Mouse (Mus musculus) forebrain, embryonic 10.5 days (tissue): ENCODE results near the gene Wdr20. TPM values are rescaled to one million over a fixed set of nuclear protein-coding genes. Genes with fewer than 3 reads are reported as not detected.
"Not testable (repeated sequence)": the region's sequence is repeated elsewhere in the genome, so short reads cannot be mapped to it uniquely, and the experiment has no call there.

Experiments
- DNase-seq: peaks from one replicate; pipeline ENCODE4 v3.0.0-alpha.2; 2017; ENCODE audit warnings: low spot score; ENCODE audit errors: extremely low spot score
- H3K27ac ChIP-seq: fragments of 300-500 bp; sonication (generic); 2 replicates; pipeline ENCODE4 v1.5.1; 2016; ENCODE audit warnings: mild to moderate bottlenecking
- H3K27me3 ChIP-seq: fragments of 300-500 bp; sonication (generic); 2 replicates; pipeline ENCODE4 v1.6.1; 2016; ENCODE audit warnings: mild to moderate bottlenecking; ENCODE audit not compliant: poor library complexity, severe bottlenecking
- H3K36me3 ChIP-seq: fragments of 300-500 bp; sonication (generic); replicated peaks from 2 replicates; pipeline ENCODE4 v1.6.1; 2016; ENCODE audit warnings: mild to moderate bottlenecking, moderate library complexity
- H3K4me1 ChIP-seq: fragments of 300-500 bp; sonication (generic); 2 replicates; pipeline ENCODE4 v1.6.1; 2016
- H3K4me3 ChIP-seq: fragments of 300-500 bp; sonication (generic); 2 replicates; pipeline ENCODE4 v1.5.1; 2016; ENCODE audit warnings: mild to moderate bottlenecking, moderate library complexity
- H3K9me3 ChIP-seq: fragments of 300-500 bp; sonication (generic); 2 replicates; pipeline ENCODE4 v1.6.1; 2016; ENCODE audit warnings: mild to moderate bottlenecking, moderate library complexity
- WGBS: fragments of 180-500 bp; shearing (Covaris S2); methylation state at CpG from one replicate; pipeline ENCODE4 v1.1.7; 2016; 5-methylcytosine and 5-hydroxymethylcytosine counted together
- polyA plus RNA-seq: library from polyadenylated mRNA; unstranded; fragments of >200 nt; fragmentation: Nextera tagmentation; extraction: Ambion mirVana; gene quantifications from 2 replicates; pipeline ENCODE4 v1.2.1, GENCODE M21; 2016

Wdr20 gene
- polyA plus RNA-seq, 1 experiment from 2014 or later: 23.5 TPM

- Histone ChIP-seq H3K9me3 (no peaks in the 10 kb centered on the region), H3K27ac (no peak overlapping the region), H3K4me1 (no peaks in the 10 kb centered on the region; the same call in 1 of the 2 replicates), H3K27me3 (peaks cover 4% of the 10 kb centered on the region; the same call in 1 of the 2 replicates), H3K4me3 (no peak overlapping the region), H3K36me3 (no peaks in the 10 kb centered on the region)
- WGBS: 94% methylated on average over 5 of the region's 5 CpGs
- DNase-seq: no peak
Observed at GRCm38 (mm10) chr12:110725051-110725450, 12.7 kb upstream of the Wdr20 start.

GRCm38 (mm10) chr12:110725489-110725888, 12.3 kb upstream of the Wdr20 start:
- H3K27me3 ChIP-seq: 0 out of 2 replicates have a peak, but pooled peaks cover under 1% of the 10 kb centered on the region
- H3K27ac ChIP-seq: no peak overlapping the region
- no peaks in the 10 kb centered on the region for H3K9me3 ChIP-seq
- no peaks in the 10 kb centered on the region; the same call in 1 of the 2 replicates for H3K4me1 ChIP-seq
- WGBS: 91% methylated on average over 5 of the region's 5 CpGs
- H3K36me3 ChIP-seq: no peaks in the 10 kb centered on the region
- no peak overlapping the region for H3K4me3 ChIP-seq
- no peak for DNase-seq

- H3K4me3 ChIP-seq: no peak overlapping the region
- DNase-seq: no peak
- H3K4me1 ChIP-seq: no peaks in the 10 kb centered on the region; the same call in 1 of the 2 replicates
- 69% methylated on average over 1 of the region's 1 CpGs for WGBS
- no peaks in the 10 kb centered on the region for H3K9me3 ChIP-seq
- H3K27ac ChIP-seq: no peak overlapping the region
- H3K27me3 ChIP-seq: no peaks in the 10 kb centered on the region
- H3K36me3 ChIP-seq: no peaks in the 10 kb centered on the region
Observed at GRCm38 (mm10) chr12:110726428-110726827, 11.3 kb upstream of the Wdr20 start.

- H3K36me3 ChIP-seq, H3K4me3 ChIP-seq, H3K9me3 ChIP-seq, H3K27ac ChIP-seq, DNase-seq: not testable (repeated sequence)
- Histone ChIP-seq H3K27me3 (peaks cover 30% of the 10 kb centered on the region), H3K4me1 (peaks cover 12% of the 10 kb centered on the region)
- WGBS: 92% methylated on average over 3 of the region's 3 CpGs
Observed at GRCm38 (mm10) chr12:110733254-110733653, 4.5 kb upstream of the Wdr20 start.

GRCm38 (mm10) chr12:110736641-110737040, 1.1 kb upstream of the Wdr20 start:
- no peaks in the 10 kb centered on the region; the same call in 1 of the 2 replicates for H3K9me3 ChIP-seq
- 0 out of 2 replicates have a peak, but pooled peaks cover 6% of the 10 kb centered on the region for H3K36me3 ChIP-seq
- 26% methylated on average over 4 of the region's 4 CpGs for WGBS
- H3K27ac ChIP-seq: no peak overlapping the region
- H3K4me3 ChIP-seq: peak overlapping the region; percentile 100
- H3K27me3 ChIP-seq: peaks cover 30% of the 10 kb centered on the region
- no peak for DNase-seq
- peaks cover 29% of the 10 kb centered on the region for H3K4me1 ChIP-seq

GRCm38 (mm10) chr12:110738158-110738921, 596 bp downstream of the Wdr20 start:
- under 1% methylated on average over 72 of the region's 72 CpGs for WGBS
- H3K4me3 ChIP-seq: peak overlapping the region; percentile 100
- DNase-seq: no peak
- peak overlapping the region; percentile 93 for H3K27ac ChIP-seq
- H3K4me1 ChIP-seq: peaks cover 29% of the 10 kb centered on the region
- peaks cover 20% of the 10 kb centered on the region; the same call in 1 of the 2 replicates for H3K36me3 ChIP-seq
- no peaks in the 10 kb centered on the region; the same call in 1 of the 2 replicates for H3K9me3 ChIP-seq
- peaks cover 30% of the 10 kb centered on the region for H3K27me3 ChIP-seq

GRCm38 (mm10) chr12:110750770-110751439, 13.2 kb downstream of the Wdr20 start:
- no peak overlapping the region for H3K27ac ChIP-seq
- 87% methylated on average over 10 of the region's 10 CpGs for WGBS
- no peaks in the 10 kb centered on the region; the same call in 1 of the 2 replicates for H3K9me3 ChIP-seq
- DNase-seq: no peak
- no peaks in the 10 kb centered on the region for H3K27me3 ChIP-seq
- H3K36me3 ChIP-seq: peaks cover 41% of the 10 kb centered on the region
- no peaks in the 10 kb centered on the region for H3K4me1 ChIP-seq
- H3K4me3 ChIP-seq: no peak overlapping the region

- H3K4me1 ChIP-seq: no peaks in the 10 kb centered on the region
- peaks cover 43% of the 10 kb centered on the region for H3K36me3 ChIP-seq
- no peak for DNase-seq
- H3K9me3 ChIP-seq: no peaks in the 10 kb centered on the region; the same call in 1 of the 2 replicates
- H3K27ac ChIP-seq: no peak overlapping the region
- no peak overlapping the region for H3K4me3 ChIP-seq
- H3K27me3 ChIP-seq: no peaks in the 10 kb centered on the region
Observed at GRCm38 (mm10) chr12:110752703-110753102, 15.0 kb downstream of the Wdr20 start.

GRCm38 (mm10) chr12:110753976-110754375, 16.2 kb downstream of the Wdr20 start:
- no peak for DNase-seq
- Histone ChIP-seq H3K27ac (no peak overlapping the region), H3K4me1 (no peaks in the 10 kb centered on the region), H3K9me3 (no peaks in the 10 kb centered on the region; the same call in 1 of the 2 replicates), H3K27me3 (no peaks in the 10 kb centered on the region), H3K36me3 (peaks cover 39% of the 10 kb centered on the region), H3K4me3 (no peak overlapping the region)
- WGBS: 98% methylated on average over 4 of the region's 4 CpGs

- H3K27ac ChIP-seq: no peak overlapping the region
- no peak overlapping the region for H3K4me3 ChIP-seq
- H3K9me3 ChIP-seq: no peaks in the 10 kb centered on the region; the same call in 1 of the 2 replicates
- H3K36me3 ChIP-seq: peaks cover 35% of the 10 kb centered on the region
- no peaks in the 10 kb centered on the region for H3K27me3 ChIP-seq
- peaks cover 11% of the 10 kb centered on the region for H3K4me1 ChIP-seq
- 92% methylated on average over 3 of the region's 3 CpGs for WGBS
- DNase-seq: no peak
Observed at GRCm38 (mm10) chr12:110757161-110757560, 19.4 kb downstream of the Wdr20 start.

GRCm38 (mm10) chr12:110758932-110759331, 21.2 kb downstream of the Wdr20 start:
- Histone ChIP-seq H3K27me3 (no peaks in the 10 kb centered on the region), H3K4me1 (peaks cover 11% of the 10 kb centered on the region), H3K27ac (no peak overlapping the region), H3K36me3 (peaks cover 34% of the 10 kb centered on the region), H3K4me3 (no peak overlapping the region), H3K9me3 (no peaks in the 10 kb centered on the region; the same call in 1 of the 2 replicates)
- 93% methylated on average over 8 of the region's 8 CpGs for WGBS
- no peak for DNase-seq

- H3K4me3 ChIP-seq: no peak overlapping the region
- H3K4me1 ChIP-seq: peaks cover 11% of the 10 kb centered on the region
- no peaks in the 10 kb centered on the region for H3K27me3 ChIP-seq
- no peaks in the 10 kb centered on the region for H3K9me3 ChIP-seq
- peaks cover 12% of the 10 kb centered on the region for H3K36me3 ChIP-seq
- no peak overlapping the region for H3K27ac ChIP-seq
- DNase-seq: no peak
- WGBS: 91% methylated on average over 2 of the region's 2 CpGs
Observed at GRCm38 (mm10) chr12:110762321-110762720, 24.6 kb downstream of the Wdr20 start.

GRCm38 (mm10) chr12:110764531-110764930, 26.8 kb downstream of the Wdr20 start:
- H3K36me3 ChIP-seq: peaks cover 8% of the 10 kb centered on the region
- H3K27ac ChIP-seq: no peak overlapping the region
- 94% methylated on average over 5 of the region's 5 CpGs for whole genome bisulfite sequencing
- H3K4me1 ChIP-seq: peaks cover 10% of the 10 kb centered on the region
- no peak for DNase-seq
- no peaks in the 10 kb centered on the region for H3K9me3 ChIP-seq
- H3K4me3 ChIP-seq: no peak overlapping the region
- no peaks in the 10 kb centered on the region for H3K27me3 ChIP-seq
